Mouse (Mus musculus): ENCODE measurements around the gene Klk1b3. TPM values are rescaled to one million over a fixed set of nuclear protein-coding genes. Genes with fewer than 3 reads are reported as not detected.
"Not testable (repeated sequence)": the region's sequence is repeated elsewhere in the genome, so short reads cannot be mapped to it uniquely, and the experiment has no call there.

Gene Klk1b3
- polyA plus RNA-seq, 1 experiment from 2014 or later = 0.38 TPM

DNA sequence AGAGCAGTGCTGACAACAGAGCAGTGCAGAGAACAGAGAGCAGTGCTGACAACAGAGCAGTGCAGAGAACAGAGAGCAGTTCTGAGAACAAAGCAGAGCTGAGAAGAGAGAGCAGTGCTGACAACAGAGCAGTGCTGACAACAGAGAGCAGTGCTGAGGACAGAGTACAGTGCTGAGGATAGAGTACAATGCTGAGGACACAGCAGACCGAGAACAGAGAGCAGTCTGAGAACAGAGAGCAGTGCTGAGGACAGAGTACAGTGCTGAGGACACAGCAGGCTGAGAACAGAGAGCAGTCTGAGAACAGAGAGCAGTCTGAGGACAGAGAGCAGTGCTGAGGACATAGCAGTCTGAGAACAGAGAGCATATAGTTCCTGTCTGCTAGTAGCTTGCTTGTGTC lies 42.7 kb downstream of the Klk1b3 start:
- Histone ChIP-seq H3K9ac (no peak overlapping the region), H3K4me3 (replicated peaks) (no peak overlapping the region), H3K27ac (no peak overlapping the region), H3K36me3 (no peaks in the 10 kb centered on the region), H3K4me2 (replicated peaks) (no peak overlapping the region), H3K27me3 (replicated peaks) (no peaks in the 10 kb centered on the region), H3K9me3 (no peaks in the 10 kb centered on the region), H3K4me1 (replicated peaks) (peaks cover 6% of the 10 kb centered on the region; the same call in 1 of the 2 replicates)
- ATAC-seq = no peak
- WGBS = 46% methylated on average over 1 of the region's 1 CpGs

DNA sequence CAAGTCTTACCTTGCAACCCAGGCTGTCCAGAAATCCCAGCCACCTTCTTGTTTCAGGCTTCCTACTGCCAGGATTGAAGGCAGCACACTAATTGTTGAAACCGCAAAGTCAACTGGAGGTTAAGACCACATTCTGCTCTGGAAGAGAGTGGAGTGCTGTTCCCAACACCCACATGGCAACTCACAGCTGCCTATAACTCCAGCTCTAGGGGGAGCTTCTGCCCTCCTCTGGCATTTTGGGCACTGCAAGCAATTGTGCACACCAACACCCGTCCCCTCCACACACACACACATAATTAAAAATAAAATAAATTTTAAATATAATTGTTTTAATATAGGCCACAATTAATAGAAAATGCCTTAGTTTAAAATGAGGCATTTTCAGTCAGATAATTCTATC lies 43.2 kb downstream of the Klk1b3 start:
- Histone ChIP-seq H3K9me3 (no peaks in the 10 kb centered on the region), H3K27me3 (replicated peaks) (no peaks in the 10 kb centered on the region), H3K27ac (no peak overlapping the region), H3K4me3 (replicated peaks) (no peak overlapping the region), H3K4me2 (replicated peaks) (no peak overlapping the region), H3K36me3 (no peaks in the 10 kb centered on the region), H3K9ac (no peak overlapping the region), H3K4me1 (replicated peaks) (peaks cover 6% of the 10 kb centered on the region; the same call in 1 of the 2 replicates)
- ATAC-seq = no peak
- WGBS = 63% methylated on average over 2 of the region's 2 CpGs

DNA sequence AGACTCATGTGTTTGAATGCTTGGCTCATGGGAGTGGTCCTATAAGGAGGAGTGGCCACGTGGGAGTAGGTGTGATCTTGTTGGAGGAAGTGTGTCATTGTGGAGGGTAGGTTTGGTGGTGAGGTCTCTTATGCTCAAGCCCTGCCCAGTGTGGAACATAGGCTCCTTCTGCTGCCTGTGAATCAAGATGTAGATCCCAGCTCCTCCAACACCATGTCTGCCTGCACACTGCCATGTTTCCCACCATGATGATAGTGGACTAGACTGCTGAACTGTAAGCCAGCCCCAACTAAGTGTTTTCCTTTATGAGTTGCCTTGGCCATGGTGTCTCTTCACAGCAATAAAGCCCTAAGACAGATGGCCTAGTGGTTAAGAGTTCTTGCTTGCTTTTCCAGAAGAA lies 46.1 kb downstream of the Klk1b3 start:
- Histone ChIP-seq H3K27ac (no peak overlapping the region), H3K27me3 (replicated peaks) (no peaks in the 10 kb centered on the region), H3K4me2 (replicated peaks) (no peak overlapping the region), H3K4me3 (replicated peaks) (no peak overlapping the region), H3K9ac (no peak overlapping the region), H3K36me3 (peaks cover 4% of the 10 kb centered on the region), H3K4me1 (replicated peaks) (peaks cover 11% of the 10 kb centered on the region), H3K9me3 (no peaks in the 10 kb centered on the region)
- 67% methylated on average over 1 of the region's 1 CpGs for WGBS
- ATAC-seq = no peak

DNA sequence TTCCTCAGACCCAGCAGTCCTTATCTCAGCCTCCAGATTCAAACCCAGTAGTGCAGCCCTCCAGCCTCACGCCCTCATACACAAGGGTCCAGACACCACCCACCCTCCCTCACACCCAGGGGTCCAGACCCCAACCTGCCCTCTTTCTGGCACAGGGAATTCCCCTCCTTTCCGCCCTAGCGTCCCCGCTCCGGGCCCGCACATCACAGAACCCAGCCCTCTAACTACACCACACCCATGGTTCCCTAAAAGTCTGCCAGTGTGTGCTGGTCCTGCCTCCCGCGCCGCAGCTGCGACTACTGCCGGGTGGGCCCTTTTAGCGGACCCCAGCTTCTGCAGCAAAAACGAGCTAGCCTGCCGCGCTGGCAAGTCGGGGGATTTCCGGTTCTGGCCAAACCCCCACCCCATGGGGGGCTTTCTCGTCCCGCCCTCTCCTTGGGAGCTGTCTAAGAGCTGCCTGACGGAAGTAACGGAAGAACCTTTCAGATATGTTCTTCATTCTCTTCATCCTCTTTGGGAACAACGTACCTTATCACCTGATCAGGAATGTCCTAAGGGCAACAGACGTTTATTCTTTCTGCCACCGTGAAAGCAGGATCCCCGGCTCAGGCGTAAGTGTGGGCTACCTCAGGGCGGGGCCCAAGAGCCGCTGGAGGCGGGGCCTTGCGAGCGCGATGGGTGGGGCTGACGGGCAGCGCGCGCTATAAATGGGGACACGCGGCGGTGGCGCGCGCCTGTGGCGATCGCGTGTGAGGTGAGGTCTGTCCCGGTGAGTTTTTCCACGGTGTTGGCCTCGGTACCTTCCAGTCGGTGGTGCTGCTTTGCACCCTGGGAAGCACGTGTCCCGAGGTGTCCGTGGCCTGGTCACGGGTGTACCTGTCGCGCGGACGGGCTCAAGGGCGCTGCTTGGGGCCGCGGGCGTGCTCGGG lies 48.3 kb downstream of the Klk1b3 start, which contains the start of the genes 1700028J19Rik and 2410002F23Rik:
Gene 1700028J19Rik, minus strand, starts transcription at position 641 of the 929 bp plus-strand sequence.
Gene 2410002F23Rik, plus strand, starts transcription at position 668 of the 929 bp plus-strand sequence.
- no peaks in the 10 kb centered on the region for H3K9me3 ChIP-seq
- peak within 1 kb of the TSS; percentile 70 for H3K4me2 ChIP-seq (replicated peaks)
- peak within 1 kb of the TSS; percentile 90 for H3K27ac ChIP-seq
- peak within 1 kb of the TSS; percentile 74 for H3K4me3 ChIP-seq (replicated peaks)
- H3K27me3 ChIP-seq (replicated peaks) = no peaks in the 10 kb centered on the region
- peaks cover 21% of the 10 kb centered on the region for H3K36me3 ChIP-seq
- H3K9ac ChIP-seq = peak within 1 kb of the TSS; percentile 92
- under 1% methylated on average over 62 of the region's 62 CpGs for WGBS
- ATAC-seq = peak; percentile 92
- peaks cover 14% of the 10 kb centered on the region for H3K4me1 ChIP-seq (replicated peaks)

DNA sequence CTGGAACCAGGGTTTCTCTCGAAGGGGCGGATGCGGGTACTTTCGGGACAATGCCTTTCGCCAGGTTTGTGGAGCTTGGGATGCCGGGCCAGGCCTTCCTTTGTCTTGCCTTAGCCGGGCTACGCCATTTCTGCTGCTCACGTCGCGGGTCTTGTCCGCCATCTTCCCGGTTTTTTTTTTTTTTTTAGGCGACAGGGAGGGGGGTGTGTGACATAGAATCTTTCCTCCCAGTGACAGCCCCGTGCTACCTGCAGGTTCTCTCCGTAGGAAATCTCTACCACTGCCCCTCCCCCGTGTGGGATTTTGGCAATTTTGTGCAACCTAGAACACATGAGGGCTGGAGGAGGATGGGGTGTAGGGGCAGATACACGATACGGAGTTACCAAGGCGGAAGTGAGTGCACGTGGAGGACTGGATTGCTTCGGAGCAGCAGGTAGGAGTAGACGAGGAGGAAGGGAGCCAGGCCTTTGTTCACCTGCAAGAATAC lies 49.0 kb downstream of the Klk1b3 start:
- 1% methylated on average over 23 of the region's 23 CpGs for WGBS
- H3K36me3 ChIP-seq = peaks cover 21% of the 10 kb centered on the region
- H3K9ac ChIP-seq = peak overlapping the region; percentile 92
- no peaks in the 10 kb centered on the region for H3K9me3 ChIP-seq
- H3K27ac ChIP-seq = peak overlapping the region; percentile 88
- H3K4me1 ChIP-seq (replicated peaks) = peaks cover 14% of the 10 kb centered on the region
- peak overlapping the region; percentile 74 for H3K4me3 ChIP-seq (replicated peaks)
- no peaks in the 10 kb centered on the region for H3K27me3 ChIP-seq (replicated peaks)
- peak; percentile 47 for ATAC-seq
- H3K4me2 ChIP-seq (replicated peaks) = peak overlapping the region; percentile 70

DNA sequence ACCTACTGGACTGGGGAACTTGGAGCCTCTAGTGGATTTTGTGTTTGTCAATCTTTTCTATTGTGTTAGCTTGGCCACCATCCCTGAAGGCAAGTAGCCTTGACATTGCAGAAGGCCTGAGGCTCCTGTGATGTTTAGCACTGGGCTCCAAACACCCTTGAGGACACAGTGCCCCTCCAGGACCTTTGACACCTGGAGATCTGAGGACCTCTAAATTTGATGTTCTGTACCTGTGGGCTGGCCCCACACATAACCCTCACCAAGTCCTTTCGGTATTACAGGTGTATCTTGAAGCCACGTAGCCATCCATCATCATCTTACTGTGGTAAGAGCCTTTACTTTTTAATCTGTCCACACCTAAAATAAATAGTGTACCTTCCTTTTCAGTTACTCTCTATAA lies 50.0 kb downstream of the Klk1b3 start:
- H3K9ac ChIP-seq = no peak overlapping the region

DNA sequence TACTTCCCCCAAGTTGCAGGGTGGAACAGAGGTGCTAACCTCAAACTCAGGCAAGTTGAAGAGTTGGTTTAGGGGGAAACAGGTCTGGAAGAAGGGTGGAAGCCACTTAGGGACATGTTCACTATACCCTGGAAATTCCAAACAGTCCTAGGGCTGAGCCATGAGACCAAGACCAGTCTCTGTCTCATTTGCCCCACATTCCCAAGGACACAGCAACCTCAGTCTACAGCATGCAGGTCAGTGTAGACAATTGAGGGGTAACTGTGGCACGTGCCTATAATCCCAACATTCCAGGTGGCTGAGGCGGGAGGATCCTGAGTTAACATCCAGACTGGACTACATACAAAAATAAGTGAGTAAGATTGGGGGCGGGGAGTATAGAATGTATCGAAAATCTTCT lies 51.3 kb downstream of the Klk1b3 start:
- Histone ChIP-seq H3K4me2 (replicated peaks) (no peak overlapping the region), H3K4me3 (replicated peaks) (no peak overlapping the region), H3K36me3 (peaks cover 33% of the 10 kb centered on the region), H3K27ac (no peak overlapping the region), H3K27me3 (replicated peaks) (no peaks in the 10 kb centered on the region), H3K9ac (no peak overlapping the region; the same call in 1 of the 2 replicates), H3K4me1 (replicated peaks) (peaks cover 14% of the 10 kb centered on the region), H3K9me3 (no peaks in the 10 kb centered on the region)
- WGBS = 91% methylated on average over 4 of the region's 4 CpGs
- no peak for ATAC-seq

More for the DNA sequence above, 50.0 kb downstream of the Klk1b3 start:
- H3K4me2 ChIP-seq (replicated peaks) = peak overlapping the region; percentile 70
- WGBS = 91% methylated on average over 2 of the region's 2 CpGs
- no peaks in the 10 kb centered on the region for H3K27me3 ChIP-seq (replicated peaks)
- H3K4me1 ChIP-seq (replicated peaks) = peaks cover 14% of the 10 kb centered on the region
- peak overlapping the region; percentile 74 for H3K4me3 ChIP-seq (replicated peaks)
- peaks cover 31% of the 10 kb centered on the region for H3K36me3 ChIP-seq
- H3K27ac ChIP-seq = no peak overlapping the region
- ATAC-seq = no peak
- H3K9me3 ChIP-seq = no peaks in the 10 kb centered on the region

DNA sequence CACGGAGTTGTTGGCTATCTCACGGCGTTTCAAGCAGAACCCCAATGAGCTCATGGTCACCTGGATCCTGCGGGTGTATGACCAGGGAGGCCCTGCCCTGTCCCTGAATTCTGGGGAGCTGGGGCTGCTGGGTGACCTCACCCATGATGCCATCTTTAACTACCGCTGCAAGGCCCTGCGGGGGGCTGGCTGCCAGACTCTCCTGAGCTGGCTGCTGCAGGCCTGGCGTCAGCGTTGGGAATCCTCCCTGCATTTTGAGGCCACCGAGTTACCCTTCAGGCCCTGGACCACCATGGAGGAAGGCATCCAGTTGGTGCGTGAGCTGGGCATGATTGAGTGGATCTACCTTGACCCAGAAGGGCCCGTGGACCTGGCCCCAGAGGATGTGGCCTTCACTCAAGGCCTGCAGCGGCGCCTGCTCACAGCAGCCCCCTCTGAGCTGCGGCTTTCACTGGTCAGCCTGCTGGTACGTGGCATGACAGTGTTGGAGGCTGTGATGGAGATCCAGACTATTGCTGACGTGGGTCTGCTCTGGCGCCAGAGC lies 52.8 kb downstream of the Klk1b3 start:
- not testable (repeated sequence) for H3K9me3 ChIP-seq; ATAC-seq; H3K27me3 ChIP-seq (replicated peaks); H3K4me1 ChIP-seq (replicated peaks); H3K4me3 ChIP-seq (replicated peaks); H3K9ac ChIP-seq; H3K4me2 ChIP-seq (replicated peaks); H3K27ac ChIP-seq
- peaks cover 33% of the 10 kb centered on the region for H3K36me3 ChIP-seq
- 87% methylated on average over 17 of the region's 17 CpGs for WGBS

Other genes starting within 250 kb of the Klk1b3 start
- gene Klk1b8, start 247.5 kb upstream of the Klk1b3 start, polyA plus RNA-seq (2015; fragmentation: Nextera tagmentation; extraction: Ambion mirVana) = 0.16 and 0.59 TPM in 2 replicates
- gene Klk1b1, start 231.4 kb upstream of the Klk1b3 start, polyA plus RNA-seq (2015; fragmentation: Nextera tagmentation; extraction: Ambion mirVana) = not detected in 2 replicates
- gene Klk1b9, start 222.1 kb upstream of the Klk1b3 start, polyA plus RNA-seq (2015; fragmentation: Nextera tagmentation; extraction: Ambion mirVana) = not detected in 2 replicates
- not detected in 2 replicates for gene Klk1b11, start 202.3 kb upstream of the Klk1b3 start, polyA plus RNA-seq (2015; fragmentation: Nextera tagmentation; extraction: Ambion mirVana)
- gene Klk1b26, start 186.0 kb upstream of the Klk1b3 start, polyA plus RNA-seq (2015; fragmentation: Nextera tagmentation; extraction: Ambion mirVana) = not detected in 2 replicates
- gene Klk1b27, start 145.9 kb upstream of the Klk1b3 start, polyA plus RNA-seq (2015; fragmentation: Nextera tagmentation; extraction: Ambion mirVana) = not detected in 2 replicates
- not detected in 2 replicates for gene Klk1b21, start 95.9 kb upstream of the Klk1b3 start, polyA plus RNA-seq (2015; fragmentation: Nextera tagmentation; extraction: Ambion mirVana)
- gene Klk1b22, start 85.5 kb upstream of the Klk1b3 start, polyA plus RNA-seq (2015; fragmentation: Nextera tagmentation; extraction: Ambion mirVana) = not detected in 2 replicates
- gene Klk1b16, start 61.4 kb upstream of the Klk1b3 start, polyA plus RNA-seq (2015; fragmentation: Nextera tagmentation; extraction: Ambion mirVana) = 0.11 TPM in 1 of 2 replicates, not detected in the other
- gene Klk1b24, start 10.0 kb upstream of the Klk1b3 start, polyA plus RNA-seq (2015; fragmentation: Nextera tagmentation; extraction: Ambion mirVana) = 0.52 TPM in 1 of 2 replicates, not detected in the other
- not detected in 2 replicates for gene Klk1b4, start 9.2 kb downstream of the Klk1b3 start, polyA plus RNA-seq (2015; fragmentation: Nextera tagmentation; extraction: Ambion mirVana)
- not detected in 2 replicates for gene Klk1b5, start 17.8 kb downstream of the Klk1b3 start, polyA plus RNA-seq (2015; fragmentation: Nextera tagmentation; extraction: Ambion mirVana)
- gene Klk1, start 27.2 kb downstream of the Klk1b3 start, polyA plus RNA-seq (2015; fragmentation: Nextera tagmentation; extraction: Ambion mirVana) = 13.1 and 30.8 TPM in 2 replicates
- not detected in 2 replicates for gene Gm36864, start 38.0 kb downstream of the Klk1b3 start, polyA plus RNA-seq (2015; fragmentation: Nextera tagmentation; extraction: Ambion mirVana)
- 1.3 and 1.6 TPM in 2 replicates for gene 1700028J19Rik, start 48.5 kb downstream of the Klk1b3 start, polyA plus RNA-seq (2015; fragmentation: Nextera tagmentation; extraction: Ambion mirVana)
- gene 2410002F23Rik, start 48.5 kb downstream of the Klk1b3 start, polyA plus RNA-seq (2015; fragmentation: Nextera tagmentation; extraction: Ambion mirVana) = 124 and 127 TPM in 2 replicates
- gene Acp4, start 59.2 kb downstream of the Klk1b3 start, polyA plus RNA-seq (2015; fragmentation: Nextera tagmentation; extraction: Ambion mirVana) = not detected in 2 replicates
- not detected in 2 replicates for gene Gm15517, start 63.3 kb downstream of the Klk1b3 start, polyA plus RNA-seq (2015; fragmentation: Nextera tagmentation; extraction: Ambion mirVana)
- gene Clec11a, start 108.7 kb downstream of the Klk1b3 start, polyA plus RNA-seq (2015; fragmentation: Nextera tagmentation; extraction: Ambion mirVana) = 7.2 and 8.0 TPM in 2 replicates
- 1.7 and 1.9 TPM in 2 replicates for gene Shank1, start 112.1 kb downstream of the Klk1b3 start, polyA plus RNA-seq (2015; fragmentation: Nextera tagmentation; extraction: Ambion mirVana)
- gene Syt3, start 185.9 kb downstream of the Klk1b3 start, polyA plus RNA-seq (2015; fragmentation: Nextera tagmentation; extraction: Ambion mirVana) = 0.90 and 1.9 TPM in 2 replicates
- 0.48 and 0.99 TPM in 2 replicates for gene 1700008O03Rik, start 187.6 kb downstream of the Klk1b3 start, polyA plus RNA-seq (2015; fragmentation: Nextera tagmentation; extraction: Ambion mirVana)
- 0.82 and 0.86 TPM in 2 replicates for gene Lrrc4b, start 230.8 kb downstream of the Klk1b3 start, polyA plus RNA-seq (2015; fragmentation: Nextera tagmentation; extraction: Ambion mirVana)

Data from intestine, embryonic 15.5 days (tissue).